14 mouse cellular contexts compared by ENCODE assay signal in the genomic region with DNA sequence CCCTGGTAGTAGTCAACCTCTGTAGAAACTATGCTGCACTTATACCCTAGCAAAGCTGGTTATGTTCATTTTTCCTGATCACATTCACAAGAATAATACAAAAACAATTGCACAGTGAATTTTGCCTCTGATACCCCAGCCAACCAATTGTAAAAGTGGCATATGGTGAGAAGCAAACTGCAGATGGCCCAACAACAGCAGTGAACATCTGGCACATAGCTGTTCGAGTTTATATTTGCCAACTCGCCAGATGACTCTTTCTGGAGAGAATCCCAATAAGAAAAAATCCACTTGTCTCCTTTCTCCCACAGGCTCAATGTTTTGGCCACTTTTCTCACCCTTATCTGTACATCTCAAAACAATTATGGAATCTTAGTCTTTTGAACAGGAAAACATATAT.
A peak's percentile ranks its signal among the peaks of the same experiment; 100 is the strongest.
DNase-seq lines count a peak whose midpoint lies in the region; ATAC-seq and TF ChIP-seq lines count a peak whose summit lies in the region.
"Had no signal": no experiment of that assay in that cellular context is flagged by ENCODE, and none has a peak within 500 bp of the region (broad histone marks: within the 10 kb centered on the region; RNA-seq: fewer than 3 reads in every experiment).

No protein-coding gene starts in this region.

- WGBS in hindbrain, embryonic 16.5 days: 48% methylated on average over 2 of the region's 2 CpGs
- 80% methylated on average over 2 of the region's 2 CpGs for WGBS in hindbrain, embryonic 10.5 days

- no peak for TF ChIP-seq POLR2A in brain, embryonic 14.5 days (IDR thresholded peaks at IDR 0.05; ENCODE audit: borderline replicate concordance, extremely low read depth, insufficient read depth, insufficient read length, poor library complexity, severe bottlenecking)

- no peaks in the 10 kb centered on the region for H3K27me3 ChIP-seq in hindbrain, embryonic 16.5 days (replicated peaks; ENCODE audit: control insufficient read depth, insufficient read depth, low read length)
- no peaks in the 10 kb centered on the region for H3K27me3 ChIP-seq in hindbrain, embryonic 10.5 days (ENCODE audit: insufficient read depth, poor library complexity, severe bottlenecking)
- H3K27me3 ChIP-seq: embryonic facial prominence, embryonic 12.5 days; heart, embryonic 13.5 days; liver, embryonic 13.5 days had no signal

- H3K4me2 ChIP-seq in hindbrain, embryonic 16.5 days (ENCODE audit: low read length): no peak overlapping the region
- H3K4me2 ChIP-seq: embryonic facial prominence, embryonic 12.5 days; heart, embryonic 13.5 days; liver, embryonic 13.5 days had no signal

- H3K36me3 ChIP-seq in hindbrain, embryonic 16.5 days (ENCODE audit: control insufficient read depth, insufficient read depth, low read length): no peaks in the 10 kb centered on the region
- no peaks in the 10 kb centered on the region for H3K36me3 ChIP-seq in hindbrain, embryonic 10.5 days
- H3K36me3 ChIP-seq: embryonic facial prominence, embryonic 12.5 days; heart, embryonic 13.5 days; liver, embryonic 13.5 days had no signal

- TF ChIP-seq CTCF in brain, embryonic 14.5 days (IDR thresholded peaks at IDR 0.05; ENCODE audit: borderline replicate concordance, extremely low read depth, insufficient read depth, insufficient read length): no peak

- no peak overlapping the region for H3K4me3 ChIP-seq in hindbrain, embryonic 16.5 days (ENCODE audit: low read length)
- no peak overlapping the region for H3K4me3 ChIP-seq in hindbrain, embryonic 10.5 days
- H3K4me3 ChIP-seq: embryonic facial prominence, embryonic 12.5 days; gastrocnemius, adult 2 months; heart, embryonic 13.5 days; liver, embryonic 13.5 days had no signal

- peak; percentile 18 for DNase-seq in cerebellum, adult 9-10 months
- no peak for DNase-seq in cerebellum, adult 18-20 months
- DNase-seq in hindbrain, embryonic 10.5 days (ENCODE audit: low spot score): no peak
- peak; percentile 81 for DNase-seq in brain, embryonic 14.5 days (ENCODE audit: low read depth)
- DNase-seq in layer of hippocampus, postnatal 14 days (ENCODE audit: low spot score in 2 of 2): peak; percentile 19 to 72
- DNase-seq in thymus, postnatal 0 days (ENCODE audit: low spot score): no peak
- DNase-seq in heart, adult 8-10 months (ENCODE audit: low spot score): no peak
- DNase-seq: gastrocnemius, adult 2 months; kidney, postnatal 25 days; liver, embryonic 13.5 days; lung, postnatal 36 days had no signal

- no peaks in the 10 kb centered on the region for H3K9me3 ChIP-seq in hindbrain, embryonic 16.5 days (ENCODE audit: control insufficient read depth, low read length)
- no peaks in the 10 kb centered on the region for H3K9me3 ChIP-seq in hindbrain, embryonic 10.5 days
- H3K9me3 ChIP-seq: embryonic facial prominence, embryonic 12.5 days; heart, embryonic 13.5 days; liver, embryonic 13.5 days had no signal

- H3K27ac ChIP-seq in hindbrain, embryonic 16.5 days (ENCODE audit: low read depth, low read length): no peak overlapping the region
- no peak overlapping the region for H3K27ac ChIP-seq in hindbrain, embryonic 10.5 days
- H3K27ac ChIP-seq: embryonic facial prominence, embryonic 12.5 days; gastrocnemius, adult 2 months; heart, embryonic 13.5 days; liver, embryonic 13.5 days had no signal

- ATAC-seq in hindbrain, embryonic 16.5 days: peak; percentile 45; the same call in 1 of the 2 replicates

- no peak overlapping the region for H3K9ac ChIP-seq in hindbrain, embryonic 16.5 days (ENCODE audit: low read depth, low read length)
- H3K9ac ChIP-seq: embryonic facial prominence, embryonic 12.5 days; heart, embryonic 13.5 days; liver, embryonic 13.5 days had no signal

- no peaks in the 10 kb centered on the region for H3K4me1 ChIP-seq in hindbrain, embryonic 16.5 days (ENCODE audit: control insufficient read depth, insufficient read depth, low read depth, low read length)
- H3K4me1 ChIP-seq in hindbrain, embryonic 10.5 days (replicated peaks): no peaks in the 10 kb centered on the region
- H3K4me1 ChIP-seq: embryonic facial prominence, embryonic 12.5 days; heart, embryonic 13.5 days; liver, embryonic 13.5 days had no signal

Comparison
In these comparisons a context has a peak if more than half of its experiments do, and no peak if none do; other contexts are left out.
1. DNase-seq: peak in cerebellum, adult 9-10 months (single experiment), brain, embryonic 14.5 days (single experiment) and layer of hippocampus, postnatal 14 days (2 of 2); none in cerebellum, adult 18-20 months (0 of 2), hindbrain, embryonic 10.5 days (single experiment), thymus, postnatal 0 days (single experiment) and heart, adult 8-10 months (single experiment).